Mouse (Mus musculus): Measurements from ENCODE around the gene Foxp4. TPM values are rescaled to one million over a fixed set of nuclear protein-coding genes. Genes with fewer than 3 reads are reported as not detected.

Foxp4 gene
- polyA plus RNA-seq, 1 experiment from 2014 or later, result 37.3 TPM

- ATAC-seq (replicated peaks), result peak; percentile 52
- Histone ChIP-seq H3K4me1 (peaks cover 59% of the 10 kb centered on the region), H3K36me3 (no peaks in the 10 kb centered on the region), H3K4me3 (peak overlapping the region; percentile 76), H3K27ac (replicated peaks) (peak overlapping the region; percentile 93), H3K4me2 (replicated peaks) (peak overlapping the region; percentile 79), H3K27me3 (peaks cover 15% of the 10 kb centered on the region; the same call in 1 of the 2 replicates), H3K9me3 (no peaks in the 10 kb centered on the region), H3K9ac (replicated peaks) (peak overlapping the region; percentile 69)
- under 1% methylated on average over 62 of the region's 65 CpGs for WGBS
Measured at GRCm38 (mm10) chr17:47923678-47924382, 615 bp downstream of the Foxp4 start.

- WGBS, result under 1% methylated on average over 28 of the region's 28 CpGs
- Histone ChIP-seq H3K36me3 (no peaks in the 10 kb centered on the region), H3K27me3 (peaks cover 17% of the 10 kb centered on the region; the same call in 1 of the 2 replicates), H3K4me2 (replicated peaks) (peak overlapping the region; percentile 79), H3K4me1 (peaks cover 62% of the 10 kb centered on the region), H3K9me3 (no peaks in the 10 kb centered on the region), H3K27ac (replicated peaks) (peak overlapping the region; percentile 93), H3K9ac (replicated peaks) (peak overlapping the region; percentile 69), H3K4me3 (peak overlapping the region; percentile 76)
- no peak for ATAC-seq (replicated peaks)
Measured at GRCm38 (mm10) chr17:47923011-47923677, 1.3 kb downstream of the Foxp4 start.

- H3K4me2 ChIP-seq (replicated peaks), result peak overlapping the region; percentile 79
- peak overlapping the region; percentile 76 for H3K4me3 ChIP-seq
- no peaks in the 10 kb centered on the region for H3K9me3 ChIP-seq
- H3K27ac ChIP-seq (replicated peaks), result no peak overlapping the region
- peak overlapping the region; percentile 69 for H3K9ac ChIP-seq (replicated peaks)
- no peaks in the 10 kb centered on the region for H3K36me3 ChIP-seq
- H3K27me3 ChIP-seq, result peaks cover 17% of the 10 kb centered on the region; the same call in 1 of the 2 replicates
- under 1% methylated on average over 24 of the region's 24 CpGs for WGBS
- ATAC-seq (replicated peaks), result no peak
- peaks cover 67% of the 10 kb centered on the region for H3K4me1 ChIP-seq
Measured at GRCm38 (mm10) chr17:47922579-47922978, 1.9 kb downstream of the Foxp4 start.

GRCm38 (mm10) chr17:47922116-47922515 is 2.3 kb downstream of the Foxp4 start:
- peaks cover 69% of the 10 kb centered on the region for H3K4me1 ChIP-seq
- H3K27me3 ChIP-seq, result peaks cover 16% of the 10 kb centered on the region; the same call in 1 of the 2 replicates

GRCm38 (mm10) chr17:47921136-47921665 is 3.2 kb downstream of the Foxp4 start:
- H3K27me3 ChIP-seq, result peaks cover 17% of the 10 kb centered on the region; the same call in 1 of the 2 replicates
- WGBS, result 42% methylated on average over 4 of the region's 4 CpGs
- H3K36me3 ChIP-seq, result no peaks in the 10 kb centered on the region
- no peak overlapping the region for H3K27ac ChIP-seq (replicated peaks)
- peak overlapping the region; percentile 69 for H3K9ac ChIP-seq (replicated peaks)
- peak overlapping the region; percentile 79 for H3K4me2 ChIP-seq (replicated peaks)
- H3K9me3 ChIP-seq, result no peaks in the 10 kb centered on the region
- peak overlapping the region; percentile 76 for H3K4me3 ChIP-seq
- peaks cover 76% of the 10 kb centered on the region for H3K4me1 ChIP-seq
- no peak for ATAC-seq (replicated peaks)

More at GRCm38 (mm10) chr17:47922116-47922515, 2.3 kb downstream of the Foxp4 start:
- Histone ChIP-seq H3K4me2 (replicated peaks) (peak overlapping the region; percentile 79), H3K36me3 (no peaks in the 10 kb centered on the region), H3K9ac (replicated peaks) (peak overlapping the region; percentile 69), H3K4me3 (peak overlapping the region; percentile 76), H3K9me3 (no peaks in the 10 kb centered on the region), H3K27ac (replicated peaks) (no peak overlapping the region)
- WGBS, result 4% methylated on average over 21 of the region's 21 CpGs
- no peak for ATAC-seq (replicated peaks)

GRCm38 (mm10) chr17:47919826-47920225 is 4.6 kb downstream of the Foxp4 start:
- 32% methylated on average over 5 of the region's 5 CpGs for WGBS
- Histone ChIP-seq H3K36me3 (no peaks in the 10 kb centered on the region), H3K27me3 (peaks cover 18% of the 10 kb centered on the region; the same call in 1 of the 2 replicates), H3K27ac (replicated peaks) (no peak overlapping the region), H3K9ac (replicated peaks) (0 out of 2 replicates have a peak overlapping the region, but pooled peaks have one; percentile 11), H3K4me2 (replicated peaks) (peak overlapping the region; percentile 79), H3K4me3 (0 out of 2 replicates have a peak overlapping the region, but pooled peaks have one; percentile 76), H3K4me1 (peaks cover 77% of the 10 kb centered on the region), H3K9me3 (no peaks in the 10 kb centered on the region)
- ATAC-seq (replicated peaks), result no peak

GRCm38 (mm10) chr17:47917907-47918306 is 6.5 kb downstream of the Foxp4 start:
- no peak overlapping the region for H3K4me2 ChIP-seq (replicated peaks)
- no peaks in the 10 kb centered on the region for H3K9me3 ChIP-seq
- WGBS, result 80% methylated on average over 5 of the region's 5 CpGs
- H3K4me1 ChIP-seq, result peaks cover 86% of the 10 kb centered on the region
- no peak overlapping the region for H3K9ac ChIP-seq (replicated peaks)
- H3K36me3 ChIP-seq, result no peaks in the 10 kb centered on the region
- H3K27ac ChIP-seq (replicated peaks), result no peak overlapping the region
- ATAC-seq (replicated peaks), result no peak
- peaks cover 18% of the 10 kb centered on the region; the same call in 1 of the 2 replicates for H3K27me3 ChIP-seq
- H3K4me3 ChIP-seq, result no peak overlapping the region

- WGBS, result 86% methylated on average over 3 of the region's 3 CpGs
- Histone ChIP-seq H3K36me3 (no peaks in the 10 kb centered on the region), H3K27ac (replicated peaks) (no peak overlapping the region), H3K4me1 (peaks cover 82% of the 10 kb centered on the region), H3K9me3 (no peaks in the 10 kb centered on the region), H3K9ac (replicated peaks) (no peak overlapping the region), H3K4me3 (no peak overlapping the region), H3K4me2 (replicated peaks) (no peak overlapping the region), H3K27me3 (peaks cover 18% of the 10 kb centered on the region; the same call in 1 of the 2 replicates)
- ATAC-seq (replicated peaks), result no peak
Measured at GRCm38 (mm10) chr17:47917212-47917611, 7.2 kb downstream of the Foxp4 start.

GRCm38 (mm10) chr17:47914676-47915219 is 9.7 kb downstream of the Foxp4 start:
- WGBS, result 6% methylated on average over 9 of the region's 9 CpGs
- Histone ChIP-seq H3K9ac (replicated peaks) (no peak overlapping the region), H3K4me1 (peaks cover 73% of the 10 kb centered on the region), H3K4me3 (no peak overlapping the region), H3K9me3 (no peaks in the 10 kb centered on the region), H3K36me3 (no peaks in the 10 kb centered on the region), H3K27me3 (peaks cover 16% of the 10 kb centered on the region; the same call in 1 of the 2 replicates), H3K27ac (replicated peaks) (peak overlapping the region; percentile 80), H3K4me2 (replicated peaks) (peak overlapping the region; percentile 15; the same call in 1 of the 2 replicates)
- ATAC-seq (replicated peaks), result peak; percentile 82

- Histone ChIP-seq H3K27ac (replicated peaks) (peak overlapping the region; percentile 51), H3K9me3 (no peaks in the 10 kb centered on the region), H3K4me2 (replicated peaks) (peak overlapping the region; percentile 44), H3K4me1 (peaks cover 66% of the 10 kb centered on the region), H3K36me3 (no peaks in the 10 kb centered on the region), H3K4me3 (peak overlapping the region; percentile 29), H3K27me3 (peaks cover 16% of the 10 kb centered on the region; the same call in 1 of the 2 replicates), H3K9ac (replicated peaks) (no peak overlapping the region; the same call in 1 of the 2 replicates)
- 7% methylated on average over 51 of the region's 51 CpGs for WGBS
- peak; percentile 48 for ATAC-seq (replicated peaks)
Measured at GRCm38 (mm10) chr17:47909091-47910001, 15.1 kb downstream of the Foxp4 start.

- ATAC-seq (replicated peaks), result no peak
- peaks cover 62% of the 10 kb centered on the region for H3K4me1 ChIP-seq
- H3K36me3 ChIP-seq, result peaks cover 4% of the 10 kb centered on the region; the same call in 1 of the 2 replicates
- peaks cover 23% of the 10 kb centered on the region; the same call in 1 of the 2 replicates for H3K27me3 ChIP-seq
- no peak overlapping the region for H3K4me2 ChIP-seq (replicated peaks)
- H3K27ac ChIP-seq (replicated peaks), result peak overlapping the region; percentile 51
- H3K4me3 ChIP-seq, result no peak overlapping the region
- H3K9ac ChIP-seq (replicated peaks), result peak overlapping the region; percentile 18; the same call in 1 of the 2 replicates
- WGBS, result 70% methylated on average over 2 of the region's 2 CpGs
- no peaks in the 10 kb centered on the region for H3K9me3 ChIP-seq
Measured at GRCm38 (mm10) chr17:47908079-47908478, 16.4 kb downstream of the Foxp4 start.

Data from forebrain, embryonic 15.5 days (tissue).